8 mouse cellular contexts compared by ENCODE assay signal in the genomic region with DNA sequence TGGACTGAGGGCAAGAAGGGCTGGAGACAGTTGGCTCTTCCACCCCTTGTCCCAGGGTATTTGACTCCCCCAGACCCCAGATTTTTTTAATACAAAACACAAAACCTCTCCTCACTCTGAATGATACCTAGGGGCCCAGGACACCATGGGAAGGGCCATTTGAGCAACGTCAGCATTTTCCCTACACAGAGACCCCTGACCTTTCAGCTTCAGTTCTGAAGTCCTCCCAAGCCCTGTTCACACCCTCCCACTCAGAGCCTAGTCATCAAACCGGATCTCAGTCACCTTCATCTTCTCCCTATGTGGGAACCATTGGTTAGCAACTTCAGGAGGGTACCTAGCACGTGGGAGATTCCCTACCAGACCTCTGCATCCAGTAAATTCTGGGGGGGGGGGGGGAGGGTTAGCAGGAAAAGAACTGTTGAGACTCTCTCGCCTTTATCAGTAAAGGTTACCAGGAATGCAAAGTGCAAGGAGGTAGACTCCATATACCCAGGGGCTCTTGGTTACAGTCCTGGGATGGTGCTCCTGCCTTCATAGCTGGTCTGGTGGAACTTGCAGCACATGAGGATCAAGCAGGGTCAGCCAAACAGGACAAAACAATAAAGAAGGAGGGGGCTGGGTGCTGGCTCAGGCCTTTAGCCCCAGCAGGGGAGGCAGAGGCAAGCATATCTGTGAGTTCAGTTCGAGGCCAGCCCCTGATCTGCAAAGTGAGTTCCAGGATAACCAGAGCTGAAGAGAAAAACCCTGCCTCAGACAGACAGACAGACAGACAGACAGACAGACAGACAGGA. TPM values are rescaled to one million over a fixed set of nuclear protein-coding genes. Genes with fewer than 3 reads are reported as not detected.
DNase-seq lines count a peak whose midpoint lies in the region; ATAC-seq and TF ChIP-seq lines count a peak whose summit lies in the region.

No protein-coding gene starts in this region.

- no peak for DNase-seq in forebrain, embryonic 10.5 days (ENCODE audit: extremely low spot score, low spot score)
- DNase-seq in thymus, postnatal 14 days = peak; percentile 24
- DNase-seq in thymus, postnatal 36 days = no peak
- no peak for DNase-seq in limb, embryonic 14.5 days (ENCODE audit: low spot score)
- DNase-seq in yolk sac, embryonic 10.5 days (ENCODE audit: low spot score) = peak; percentile 58
- DNase-seq in urinary bladder, adult 2 months (ENCODE audit: low spot score) = no peak
- DNase-seq in c-Kit-positive CD71-positive TER-119-positive erythroid progenitor cells, embryonic 14.5 days (ENCODE audit: low spot score) = no peak

- ATAC-seq in forebrain, embryonic 16.5 days = no peak
- no peak for ATAC-seq in limb, embryonic 14.5 days (ENCODE audit: low FRiP score, low read depth)

- peak overlapping the region; percentile 41 for H3K4me3 ChIP-seq in forebrain, embryonic 10.5 days
- no peak overlapping the region for H3K4me3 ChIP-seq in forebrain, embryonic 16.5 days (replicated peaks; ENCODE audit: low read length)
- no peak overlapping the region for H3K4me3 ChIP-seq in limb, embryonic 14.5 days (replicated peaks; ENCODE audit: low read length)

- no peak overlapping the region for H3K9ac ChIP-seq in forebrain, embryonic 16.5 days (replicated peaks; ENCODE audit: low read depth, low read length)
- H3K9ac ChIP-seq in limb, embryonic 14.5 days (ENCODE audit: low read depth, low read length, severe bottlenecking) = peak overlapping the region; percentile 36; the same call in 1 of the 2 replicates

- TF ChIP-seq POLR2A in limb, embryonic 14.5 days (IDR thresholded peaks at IDR 0.05; ENCODE audit: borderline replicate concordance, extremely low read depth, insufficient read depth, insufficient read length) = no peak

- no peaks in the 10 kb centered on the region for H3K9me3 ChIP-seq in forebrain, embryonic 10.5 days
- H3K9me3 ChIP-seq in forebrain, embryonic 16.5 days (ENCODE audit: control insufficient read depth, low read length) = no peaks in the 10 kb centered on the region
- no peaks in the 10 kb centered on the region for H3K9me3 ChIP-seq in limb, embryonic 14.5 days (ENCODE audit: control insufficient read depth, low read length)

- peaks cover 61% of the 10 kb centered on the region for H3K4me1 ChIP-seq in forebrain, embryonic 10.5 days
- H3K4me1 ChIP-seq in forebrain, embryonic 16.5 days (replicated peaks; ENCODE audit: control insufficient read depth, insufficient read depth, low read length) = peaks cover 31% of the 10 kb centered on the region
- peaks cover 36% of the 10 kb centered on the region for H3K4me1 ChIP-seq in limb, embryonic 14.5 days (ENCODE audit: control insufficient read depth, insufficient read depth, low read length)

- no peak overlapping the region for H3K4me2 ChIP-seq in forebrain, embryonic 16.5 days (ENCODE audit: low read length)
- H3K4me2 ChIP-seq in limb, embryonic 14.5 days (replicated peaks; ENCODE audit: low read depth, low read length, severe bottlenecking) = peak overlapping the region; percentile 47; the same call in 1 of the 2 replicates

- H3K27ac ChIP-seq in forebrain, embryonic 10.5 days = peak overlapping the region; percentile 85
- H3K27ac ChIP-seq in forebrain, embryonic 16.5 days (ENCODE audit: low read length) = no peak overlapping the region
- peak overlapping the region; percentile 55; the same call in 1 of the 2 replicates for H3K27ac ChIP-seq in limb, embryonic 14.5 days (replicated peaks; ENCODE audit: low read depth, low read length)

- 11% methylated on average over 5 of the region's 5 CpGs for WGBS in forebrain, embryonic 10.5 days
- WGBS in forebrain, embryonic 16.5 days = 19% methylated on average over 5 of the region's 5 CpGs
- 15% methylated on average over 5 of the region's 5 CpGs for WGBS in limb, embryonic 14.5 days

- peaks cover 34% of the 10 kb centered on the region for H3K36me3 ChIP-seq in forebrain, embryonic 10.5 days (replicated peaks)
- H3K36me3 ChIP-seq in forebrain, embryonic 16.5 days (ENCODE audit: control insufficient read depth, insufficient read depth) = peaks cover 17% of the 10 kb centered on the region
- peaks cover 27% of the 10 kb centered on the region for H3K36me3 ChIP-seq in limb, embryonic 14.5 days (ENCODE audit: control insufficient read depth, insufficient read depth, low read length)

- H3K27me3 ChIP-seq in forebrain, embryonic 10.5 days (ENCODE audit: poor library complexity, severe bottlenecking) = no peaks in the 10 kb centered on the region
- H3K27me3 ChIP-seq in forebrain, embryonic 16.5 days (replicated peaks; ENCODE audit: control insufficient read depth, insufficient read depth, low read length) = no peaks in the 10 kb centered on the region
- no peaks in the 10 kb centered on the region for H3K27me3 ChIP-seq in limb, embryonic 14.5 days (ENCODE audit: control insufficient read depth, insufficient read depth, low read length)

RNA-seq across cellular contexts. Expression of a gene that starts 17.5 kb away (rescaled TPM):
- polyA plus RNA-seq in forebrain, embryonic 10.5 days (2016; fragmentation: Nextera tagmentation; extraction: Ambion mirVana) = 16.6 and 19.3 TPM in 2 replicates
- polyA plus RNA-seq in forebrain, embryonic 16.5 days (2015; fragmentation: Nextera tagmentation; extraction: Ambion mirVana) = 24.5 and 27.7 TPM in 2 replicates
- 22.7 and 32.5 TPM in 2 replicates for polyA plus RNA-seq in limb, embryonic 14.5 days (2012; rRNA removed)
- 21.5 and 23.1 TPM in 2 replicates for polyA plus RNA-seq in limb, embryonic 14.5 days (2014; fragmentation: Nextera tagmentation; extraction: Ambion mirVana)
- polyA plus RNA-seq in urinary bladder, adult 2 months (2012; rRNA removed) = 17.2 and 25.2 TPM in 2 replicates

RNA-seq across cellular contexts. Expression of a gene that starts 54.0 kb away (rescaled TPM):
- 196 and 201 TPM in 2 replicates for polyA plus RNA-seq in forebrain, embryonic 10.5 days (2016; fragmentation: Nextera tagmentation; extraction: Ambion mirVana)
- polyA plus RNA-seq in forebrain, embryonic 16.5 days (2015; fragmentation: Nextera tagmentation; extraction: Ambion mirVana) = 226 and 246 TPM in 2 replicates
- polyA plus RNA-seq in limb, embryonic 14.5 days (2012; rRNA removed) = 93.0 and 120 TPM in 2 replicates
- 87.2 and 97.8 TPM in 2 replicates for polyA plus RNA-seq in limb, embryonic 14.5 days (2014; fragmentation: Nextera tagmentation; extraction: Ambion mirVana)
- 93.7 and 103 TPM in 2 replicates for polyA plus RNA-seq in urinary bladder, adult 2 months (2012; rRNA removed)

RNA-seq across cellular contexts. Expression of a gene that starts 54.1 kb away (rescaled TPM):
- 16.6 and 17.9 TPM in 2 replicates for polyA plus RNA-seq in forebrain, embryonic 10.5 days (2016; fragmentation: Nextera tagmentation; extraction: Ambion mirVana)
- polyA plus RNA-seq in forebrain, embryonic 16.5 days (2015; fragmentation: Nextera tagmentation; extraction: Ambion mirVana) = 14.3 and 14.8 TPM in 2 replicates
- 26.4 and 26.7 TPM in 2 replicates for polyA plus RNA-seq in limb, embryonic 14.5 days (2012; rRNA removed)
- 21.2 and 22.0 TPM in 2 replicates for polyA plus RNA-seq in limb, embryonic 14.5 days (2014; fragmentation: Nextera tagmentation; extraction: Ambion mirVana)
- 5.8 and 7.5 TPM in 2 replicates for polyA plus RNA-seq in urinary bladder, adult 2 months (2012; rRNA removed)

Comparison
In these comparisons a context has a peak if more than half of its experiments do, and no peak if none do; other contexts are left out.
1. DNase-seq: peak in thymus, postnatal 14 days (single experiment) and yolk sac, embryonic 10.5 days (single experiment); none in forebrain, embryonic 10.5 days (single experiment), thymus, postnatal 36 days (0 of 2), limb, embryonic 14.5 days (single experiment), urinary bladder, adult 2 months (single experiment) and c-Kit-positive CD71-positive TER-119-positive erythroid progenitor cells, embryonic 14.5 days (single experiment).